Mouse (Mus musculus): ENCODE results near the gene Gal3st4. TPM values are rescaled to one million over a fixed set of nuclear protein-coding genes. Genes with fewer than 3 reads are reported as not detected.

Gene Gal3st4
- polyA plus RNA-seq, 1 experiment from 2014 or later: 1.6 TPM

DNA sequence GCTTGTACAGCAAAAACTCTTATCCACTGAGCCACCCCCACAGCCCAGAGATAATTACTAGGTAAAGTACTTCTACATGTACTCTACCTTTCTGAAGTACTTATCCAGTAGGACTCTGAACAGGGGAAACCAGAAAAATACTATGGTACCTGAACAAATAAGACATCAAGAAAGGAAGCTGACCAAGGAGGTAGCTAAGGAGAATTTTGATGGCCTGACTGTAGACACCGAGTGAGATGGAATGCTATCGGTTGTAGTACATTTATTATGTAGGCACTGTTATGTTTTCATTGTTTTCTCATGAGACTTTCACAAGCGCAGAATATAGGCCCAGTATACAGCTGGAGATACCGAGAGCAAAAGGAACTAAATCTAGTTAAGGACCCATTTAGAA, 15.1 kb downstream of the Gal3st4 start:
- Histone ChIP-seq H3K27me3 (ENCODE audit: insufficient read depth, low read length) (no peaks in the 10 kb centered on the region), H3K4me1 (ENCODE audit: insufficient read depth) (peaks cover under 1% of the 10 kb centered on the region; the same call in 1 of the 2 replicates), H3K27ac (ENCODE audit: low read depth) (no peak overlapping the region), H3K4me3 (ENCODE audit: low read depth, low read length) (no peak overlapping the region), H3K4me2 (no peak overlapping the region), H3K9me3 (ENCODE audit: low read depth, low read length) (no peaks in the 10 kb centered on the region), H3K9ac (no peak overlapping the region), H3K36me3 (ENCODE audit: insufficient read depth) (peaks cover 40% of the 10 kb centered on the region)
- DNase-seq (no peak), ATAC-seq (ENCODE audit: insufficient read depth) (no peak)
- TF ChIP-seq CTCF (IDR thresholded peaks at IDR 0.05; ENCODE audit: low read depth): no peak
- WGBS: 92% methylated on average over 4 of the region's 4 CpGs

DNA sequence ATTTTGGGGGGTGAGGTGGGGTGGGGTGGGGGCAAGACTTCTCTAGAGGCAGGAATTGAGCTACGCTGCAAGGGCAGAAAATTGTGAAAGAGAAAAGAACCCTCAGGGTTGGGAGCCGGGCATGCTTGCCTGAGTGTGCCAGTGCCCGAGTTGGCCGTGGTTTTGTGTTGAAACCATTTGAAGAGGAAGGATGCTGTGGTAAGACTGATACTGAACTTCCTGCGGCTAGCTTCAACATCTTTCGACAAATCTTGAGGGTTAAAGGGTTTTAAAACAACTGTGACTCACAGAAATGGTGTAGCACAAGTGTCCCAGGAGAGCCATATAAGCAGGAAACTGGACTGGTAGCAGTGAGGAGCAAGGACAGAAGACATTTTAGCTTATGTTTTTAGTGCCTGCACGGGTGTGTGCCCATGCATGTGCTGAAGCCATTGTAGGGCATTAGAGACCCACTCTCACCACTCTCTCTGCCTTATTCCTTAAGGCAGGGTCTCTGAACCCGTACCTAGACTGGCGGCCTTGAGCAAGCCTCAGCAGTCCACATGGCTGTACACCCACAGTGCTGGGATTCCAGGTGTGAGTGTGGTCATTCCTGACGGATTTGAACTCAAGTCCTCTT, 15.6 kb downstream of the Gal3st4 start:
- H3K27me3 ChIP-seq (ENCODE audit: insufficient read depth, low read length): no peaks in the 10 kb centered on the region
- peaks cover 39% of the 10 kb centered on the region for H3K36me3 ChIP-seq (ENCODE audit: insufficient read depth)
- no peak for DNase-seq
- no peaks in the 10 kb centered on the region for H3K9me3 ChIP-seq (ENCODE audit: low read depth, low read length)
- H3K4me3 ChIP-seq (ENCODE audit: low read depth, low read length): no peak overlapping the region
- H3K4me1 ChIP-seq (ENCODE audit: insufficient read depth): no peaks in the 10 kb centered on the region
- H3K4me2 ChIP-seq: no peak overlapping the region
- no peak overlapping the region for H3K27ac ChIP-seq (ENCODE audit: low read depth)
- TF ChIP-seq CTCF (IDR thresholded peaks at IDR 0.05; ENCODE audit: low read depth): no peak
- H3K9ac ChIP-seq: no peak overlapping the region
- ATAC-seq (ENCODE audit: insufficient read depth): no peak
- WGBS: 88% methylated on average over 10 of the region's 10 CpGs

DNA sequence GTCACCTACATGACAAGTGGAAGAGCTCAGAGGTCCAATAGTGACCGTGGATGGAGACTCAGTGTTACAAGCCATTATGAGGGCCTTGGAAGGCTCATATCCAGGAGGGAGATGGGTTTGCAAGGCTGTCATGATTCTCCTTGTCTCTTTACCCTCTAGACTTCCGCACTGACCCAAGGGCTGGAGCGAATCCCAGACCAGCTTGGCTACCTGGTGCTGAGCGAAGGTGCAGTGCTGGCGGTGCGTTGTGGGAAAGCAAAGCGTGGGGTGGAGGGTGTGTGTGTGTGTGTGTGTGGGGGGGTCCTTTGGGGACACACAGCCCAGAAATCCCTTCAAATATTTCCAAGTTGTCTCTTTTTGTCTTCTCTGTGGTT, 16.6 kb downstream of the Gal3st4 start:
- H3K4me3 ChIP-seq (ENCODE audit: low read depth, low read length): peak overlapping the region; percentile 64
- peak overlapping the region; percentile 56 for H3K9ac ChIP-seq
- no peaks in the 10 kb centered on the region for H3K4me1 ChIP-seq (ENCODE audit: insufficient read depth)
- H3K36me3 ChIP-seq (ENCODE audit: insufficient read depth): peaks cover 29% of the 10 kb centered on the region
- no peaks in the 10 kb centered on the region for H3K27me3 ChIP-seq (ENCODE audit: insufficient read depth, low read length)
- ATAC-seq (ENCODE audit: insufficient read depth) (no peak), DNase-seq (no peak)
- peak overlapping the region; percentile 51; the same call in 1 of the 2 replicates for H3K27ac ChIP-seq (ENCODE audit: low read depth)
- WGBS: 14% methylated on average over 7 of the region's 7 CpGs
- H3K4me2 ChIP-seq: peak overlapping the region; percentile 64
- H3K9me3 ChIP-seq (ENCODE audit: low read depth, low read length): no peaks in the 10 kb centered on the region
- no peak for TF ChIP-seq CTCF (IDR thresholded peaks at IDR 0.05; ENCODE audit: low read depth)

DNA sequence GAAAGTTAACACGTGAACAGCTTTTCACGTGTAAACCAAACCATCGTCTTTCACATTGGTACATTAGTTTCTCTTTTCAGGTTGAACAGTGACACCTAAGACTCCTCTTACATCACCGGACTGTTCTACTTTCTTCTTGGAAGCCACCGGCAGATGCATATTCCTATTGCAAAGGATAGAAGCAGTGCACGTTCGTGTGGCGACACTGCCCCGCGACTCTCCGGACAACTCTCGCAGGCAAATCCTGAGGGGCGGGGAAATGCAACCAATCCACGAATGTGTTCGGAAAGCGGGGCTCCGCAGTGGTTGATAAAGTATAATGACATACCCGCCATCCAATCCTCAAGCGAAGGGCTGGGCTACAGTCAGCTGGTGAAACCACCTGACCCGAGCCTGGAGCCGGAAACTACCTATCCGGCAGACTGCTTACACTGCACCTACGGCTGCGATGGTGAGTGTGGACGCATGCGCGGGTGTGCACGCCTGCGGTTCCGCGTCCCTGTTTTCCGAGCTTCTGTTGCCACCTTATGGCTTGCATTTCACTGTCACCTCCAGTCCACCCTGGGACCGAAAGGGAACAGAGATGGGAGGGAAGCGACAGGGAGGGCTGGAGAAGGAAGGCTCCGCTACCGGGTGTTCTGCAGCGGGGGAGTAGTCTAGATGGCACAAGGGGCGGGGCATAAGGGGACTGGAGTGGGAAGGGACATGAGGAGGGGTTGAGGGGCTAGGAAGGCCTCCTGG, 17.1 kb downstream of the Gal3st4 start, which contains the start of gene Lamtor4:
TSS of gene Lamtor4 (plus strand) at position 130 of the 741 bp plus-strand sequence.
- ATAC-seq (ENCODE audit: insufficient read depth): peak; percentile 100
- under 1% methylated on average over 38 of the region's 38 CpGs for WGBS

GRCm38 (mm10) chr5:138253061-138253460, 19.6 kb downstream of the Gal3st4 start:
- no peak for TF ChIP-seq CTCF (IDR thresholded peaks at IDR 0.05; ENCODE audit: low read depth)
- H3K27me3 ChIP-seq (ENCODE audit: insufficient read depth, low read length): no peaks in the 10 kb centered on the region
- H3K4me1 ChIP-seq (ENCODE audit: insufficient read depth): no peaks in the 10 kb centered on the region
- H3K36me3 ChIP-seq (ENCODE audit: insufficient read depth): no peaks in the 10 kb centered on the region; the same call in 1 of the 2 replicates
- H3K27ac ChIP-seq (ENCODE audit: low read depth): no peak overlapping the region
- DNase-seq: no peak
- H3K4me3 ChIP-seq (ENCODE audit: low read depth, low read length): no peak overlapping the region
- H3K9me3 ChIP-seq (ENCODE audit: low read depth, low read length): no peaks in the 10 kb centered on the region
- no peak overlapping the region for H3K9ac ChIP-seq
- no peak for ATAC-seq (ENCODE audit: insufficient read depth)
- H3K4me2 ChIP-seq: no peak overlapping the region
- WGBS: 88% methylated on average over 3 of the region's 3 CpGs

More for the DNA sequence above, 17.1 kb downstream of the Gal3st4 start, which contains the start of gene Lamtor4:
- Histone ChIP-seq H3K9ac (peak within 1 kb of the TSS; percentile 56), H3K27me3 (ENCODE audit: insufficient read depth, low read length) (no peaks in the 10 kb centered on the region), H3K4me3 (ENCODE audit: low read depth, low read length) (peak within 1 kb of the TSS; percentile 64), H3K4me2 (peak within 1 kb of the TSS; percentile 64), H3K36me3 (ENCODE audit: insufficient read depth) (peaks cover 24% of the 10 kb centered on the region), H3K4me1 (ENCODE audit: insufficient read depth) (no peaks in the 10 kb centered on the region), H3K9me3 (ENCODE audit: low read depth, low read length) (no peaks in the 10 kb centered on the region), H3K27ac (ENCODE audit: low read depth) (peak within 1 kb of the TSS; percentile 51; the same call in 1 of the 2 replicates)
- peak; percentile 96 for DNase-seq
- 0 out of 2 replicates have a peak, but pooled peaks have one; percentile 4 for TF ChIP-seq CTCF (IDR thresholded peaks at IDR 0.05; ENCODE audit: low read depth)

DNA sequence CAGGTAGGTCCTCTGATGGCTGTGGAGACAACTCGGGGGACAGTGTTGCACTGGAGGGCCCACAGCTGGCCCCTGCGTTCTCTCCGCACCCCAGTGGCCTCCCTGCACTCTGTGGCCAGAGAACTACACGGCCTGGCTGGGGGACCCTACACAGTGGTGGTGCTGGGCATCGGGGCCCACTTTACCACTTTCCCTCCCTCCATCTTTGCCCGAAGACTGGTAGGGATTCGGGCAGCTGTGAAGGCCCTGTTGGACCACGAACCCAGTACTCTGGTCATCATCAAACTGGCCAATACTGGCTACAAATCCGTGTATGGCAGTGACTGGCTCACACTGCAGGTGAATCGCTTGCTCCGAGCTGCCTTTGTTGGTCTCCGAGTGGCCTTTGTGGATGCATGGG, 21.5 kb downstream of the Gal3st4 start:
- Histone ChIP-seq H3K4me1 (ENCODE audit: insufficient read depth) (no peaks in the 10 kb centered on the region), H3K4me3 (ENCODE audit: low read depth, low read length) (no peak overlapping the region), H3K9me3 (ENCODE audit: low read depth, low read length) (no peaks in the 10 kb centered on the region), H3K27ac (ENCODE audit: low read depth) (no peak overlapping the region), H3K9ac (no peak overlapping the region), H3K27me3 (ENCODE audit: insufficient read depth, low read length) (no peaks in the 10 kb centered on the region), H3K4me2 (no peak overlapping the region), H3K36me3 (ENCODE audit: insufficient read depth) (no peaks in the 10 kb centered on the region)
- ATAC-seq (ENCODE audit: insufficient read depth) (no peak), DNase-seq (no peak)
- TF ChIP-seq CTCF (IDR thresholded peaks at IDR 0.05; ENCODE audit: low read depth): no peak
- WGBS: 85% methylated on average over 12 of the region's 12 CpGs

GRCm38 (mm10) chr5:138241511-138241910, 31.1 kb downstream of the Gal3st4 start:
- H3K4me1 ChIP-seq (ENCODE audit: insufficient read depth): no peaks in the 10 kb centered on the region
- no peaks in the 10 kb centered on the region for H3K9me3 ChIP-seq (ENCODE audit: low read depth, low read length)
- H3K27ac ChIP-seq (ENCODE audit: low read depth): no peak overlapping the region
- H3K36me3 ChIP-seq (ENCODE audit: insufficient read depth): no peaks in the 10 kb centered on the region
- ATAC-seq (ENCODE audit: insufficient read depth) (no peak), DNase-seq (peak; percentile 31)
- TF ChIP-seq CTCF (IDR thresholded peaks at IDR 0.05; ENCODE audit: low read depth): no peak
- WGBS: 24% methylated on average over 2 of the region's 2 CpGs
- no peaks in the 10 kb centered on the region for H3K27me3 ChIP-seq (ENCODE audit: insufficient read depth, low read length)
- H3K9ac ChIP-seq: no peak overlapping the region
- H3K4me3 ChIP-seq (ENCODE audit: low read depth, low read length): no peak overlapping the region
- H3K4me2 ChIP-seq: no peak overlapping the region
